Mouse (Mus musculus) frontal cortex, adult 2 months (tissue): ENCODE measurements around the gene Gm6096. TPM values are rescaled to one million over a fixed set of nuclear protein-coding genes. Genes with fewer than 3 reads are reported as not detected.

ENCODE experiments used
- DNase-seq, 2 experiments: peaks; one replicate each; pipeline ENCODE4 v3.0.0; 2022; ENCODE audit warnings: low spot score in 1 of 2; ENCODE audit errors: extremely low spot score in 1 of 2
- polyA plus RNA-seq: library from polyadenylated mRNA; depleted of rRNA; stranded (reverse); fragments of >200 nt; gene quantifications from 2 replicates; pipeline ENCODE4 v1.2.3, GENCODE M21; 2012; rRNA removed

The Gm6096 gene
- polyA plus RNA-seq, 1 experiment: not detected

- no peak for DNase-seq
Measured at GRCm38 (mm10) chr7:34298818-34299217, 48.0 kb downstream of the Gm6096 start.

Other genes with a start within 250 kb of the Gm6096 start
- not detected in 2 replicates for gene Scgb2b27, start 237.1 kb upstream of the Gm6096 start, polyA plus RNA-seq
- not detected in 2 replicates for gene Scgb1b27, start 229.6 kb upstream of the Gm6096 start, polyA plus RNA-seq
- not detected in 2 replicates for gene Scgb1b30, start 155.6 kb upstream of the Gm6096 start, polyA plus RNA-seq
- 14.1 and 16.3 TPM in 2 replicates for gene Wtip, start 117.8 kb upstream of the Gm6096 start, polyA plus RNA-seq
- 106 and 116 TPM in 2 replicates for gene Uba2, start 81.4 kb upstream of the Gm6096 start, polyA plus RNA-seq
- 29.9 and 31.1 TPM in 2 replicates for gene Pdcd2l, start 54.4 kb upstream of the Gm6096 start, polyA plus RNA-seq
- gene Gpi1, start 20.7 kb upstream of the Gm6096 start, polyA plus RNA-seq: 771 and 776 TPM in 2 replicates
- gene 4931406P16Rik, start 62.5 kb downstream of the Gm6096 start, polyA plus RNA-seq: 26.9 and 32.3 TPM in 2 replicates
- 49.2 and 49.5 TPM in 2 replicates for gene Lsm14a, start 142.3 kb downstream of the Gm6096 start, polyA plus RNA-seq